Mouse (Mus musculus): ENCODE measurements around the gene Fhod1. TPM values are rescaled to one million over a fixed set of nuclear protein-coding genes. Genes with fewer than 3 reads are reported as not detected.

Fhod1 gene
- 2.1 and 2.2 TPM in 2 replicates for polyA plus RNA-seq (2016; fragmentation: Nextera tagmentation; extraction: Ambion mirVana)

GRCm38 (mm10) chr8:105347428-105348221 is at the start of gene Fhod1:
Fhod1 (minus strand) TSS chr8:105347953.
- DNase-seq (ENCODE audit: extremely low spot score, low spot score), result peak; percentile 97
- H3K4me1 ChIP-seq, result peaks cover 68% of the 10 kb centered on the region
- WGBS, result under 1% methylated on average over 53 of the region's 53 CpGs
- H3K36me3 ChIP-seq (replicated peaks), result 0 out of 2 replicates have a peak, but pooled peaks cover 4% of the 10 kb centered on the region
- no peaks in the 10 kb centered on the region for H3K9me3 ChIP-seq
- peaks cover 24% of the 10 kb centered on the region for H3K27me3 ChIP-seq (ENCODE audit: poor library complexity, severe bottlenecking)
- H3K27ac ChIP-seq, result peak within 1 kb of the TSS; percentile 91
- peak within 1 kb of the TSS; percentile 83 for H3K4me3 ChIP-seq

GRCm38 (mm10) chr8:105393915-105394314 is 46.2 kb upstream of the Fhod1 start:
- Histone ChIP-seq H3K36me3 (replicated peaks) (no peaks in the 10 kb centered on the region), H3K27ac (no peak overlapping the region)

GRCm38 (mm10) chr8:105393089-105393787 is 45.5 kb upstream of the Fhod1 start:
- H3K4me3 ChIP-seq, result no peak overlapping the region
- 91% methylated on average over 12 of the region's 12 CpGs for WGBS

More at GRCm38 (mm10) chr8:105393915-105394314, 46.2 kb upstream of the Fhod1 start:
- Histone ChIP-seq H3K4me3 (no peak overlapping the region), H3K4me1 (peaks cover 5% of the 10 kb centered on the region), H3K27me3 (ENCODE audit: poor library complexity, severe bottlenecking) (no peaks in the 10 kb centered on the region), H3K9me3 (no peaks in the 10 kb centered on the region)
- 71% methylated on average over 7 of the region's 7 CpGs for WGBS
- DNase-seq (ENCODE audit: extremely low spot score, low spot score), result no peak

GRCm38 (mm10) chr8:105389096-105389495 is 41.3 kb upstream of the Fhod1 start:
- Histone ChIP-seq H3K27me3 (ENCODE audit: poor library complexity, severe bottlenecking) (no peaks in the 10 kb centered on the region), H3K9me3 (no peaks in the 10 kb centered on the region), H3K36me3 (replicated peaks) (no peaks in the 10 kb centered on the region), H3K27ac (no peak overlapping the region), H3K4me1 (peaks cover 9% of the 10 kb centered on the region), H3K4me3 (no peak overlapping the region)
- WGBS, result 89% methylated on average over 6 of the region's 6 CpGs
- no peak for DNase-seq (ENCODE audit: extremely low spot score, low spot score)

More at GRCm38 (mm10) chr8:105393089-105393787, 45.5 kb upstream of the Fhod1 start:
- H3K9me3 ChIP-seq, result no peaks in the 10 kb centered on the region
- no peaks in the 10 kb centered on the region for H3K36me3 ChIP-seq (replicated peaks)
- no peaks in the 10 kb centered on the region for H3K27me3 ChIP-seq (ENCODE audit: poor library complexity, severe bottlenecking)
- no peak for DNase-seq (ENCODE audit: extremely low spot score, low spot score)
- no peak overlapping the region for H3K27ac ChIP-seq
- peaks cover 5% of the 10 kb centered on the region for H3K4me1 ChIP-seq

GRCm38 (mm10) chr8:105387151-105387550 is 39.4 kb upstream of the Fhod1 start:
- no peaks in the 10 kb centered on the region for H3K9me3 ChIP-seq
- no peak for DNase-seq (ENCODE audit: extremely low spot score, low spot score)
- no peaks in the 10 kb centered on the region for H3K36me3 ChIP-seq (replicated peaks)
- 87% methylated on average over 1 of the region's 1 CpGs for WGBS
- no peak overlapping the region for H3K27ac ChIP-seq
- H3K27me3 ChIP-seq (ENCODE audit: poor library complexity, severe bottlenecking), result no peaks in the 10 kb centered on the region
- no peak overlapping the region for H3K4me3 ChIP-seq
- H3K4me1 ChIP-seq, result peaks cover 5% of the 10 kb centered on the region; the same call in 1 of the 2 replicates

GRCm38 (mm10) chr8:105384070-105384469 is 36.3 kb upstream of the Fhod1 start:
- no peak overlapping the region for H3K4me3 ChIP-seq
- H3K36me3 ChIP-seq (replicated peaks), result no peaks in the 10 kb centered on the region
- no peak overlapping the region for H3K27ac ChIP-seq
- 97% methylated on average over 2 of the region's 2 CpGs for WGBS
- peaks cover 5% of the 10 kb centered on the region; the same call in 1 of the 2 replicates for H3K4me1 ChIP-seq
- H3K27me3 ChIP-seq (ENCODE audit: poor library complexity, severe bottlenecking), result no peaks in the 10 kb centered on the region
- DNase-seq (ENCODE audit: extremely low spot score, low spot score), result no peak
- H3K9me3 ChIP-seq, result no peaks in the 10 kb centered on the region

- no peak overlapping the region for H3K27ac ChIP-seq
- 90% methylated on average over 12 of the region's 12 CpGs for WGBS
- H3K4me3 ChIP-seq, result no peak overlapping the region
- H3K27me3 ChIP-seq (ENCODE audit: poor library complexity, severe bottlenecking), result no peaks in the 10 kb centered on the region
- no peaks in the 10 kb centered on the region for H3K9me3 ChIP-seq
- peaks cover 5% of the 10 kb centered on the region; the same call in 1 of the 2 replicates for H3K4me1 ChIP-seq
- DNase-seq (ENCODE audit: extremely low spot score, low spot score), result no peak
- no peaks in the 10 kb centered on the region for H3K36me3 ChIP-seq (replicated peaks)
Measured at GRCm38 (mm10) chr8:105380308-105380707, 32.6 kb upstream of the Fhod1 start.

GRCm38 (mm10) chr8:105378673-105379072 is 30.9 kb upstream of the Fhod1 start:
- Histone ChIP-seq H3K9me3 (peaks cover 4% of the 10 kb centered on the region; the same call in 1 of the 2 replicates), H3K27me3 (ENCODE audit: poor library complexity, severe bottlenecking) (peaks cover 4% of the 10 kb centered on the region; the same call in 1 of the 2 replicates), H3K4me3 (no peak overlapping the region), H3K4me1 (peaks cover 15% of the 10 kb centered on the region), H3K27ac (peak overlapping the region; percentile 37; the same call in 1 of the 2 replicates), H3K36me3 (replicated peaks) (no peaks in the 10 kb centered on the region)
- 86% methylated on average over 19 of the region's 19 CpGs for WGBS
- DNase-seq (ENCODE audit: extremely low spot score, low spot score), result no peak

- Histone ChIP-seq H3K27ac (peak overlapping the region; percentile 9; the same call in 1 of the 2 replicates), H3K4me3 (peak overlapping the region; percentile 41)
- DNase-seq (ENCODE audit: extremely low spot score, low spot score), result peak; percentile 36
Measured at GRCm38 (mm10) chr8:105374513-105374966, 26.8 kb upstream of the Fhod1 start.

GRCm38 (mm10) chr8:105373032-105373431 is 25.3 kb upstream of the Fhod1 start, which contains the start of gene Plekhg4:
Plekhg4 (plus strand) TSS chr8:105373274.
- H3K36me3 ChIP-seq (replicated peaks), result peaks cover 24% of the 10 kb centered on the region
- DNase-seq (ENCODE audit: extremely low spot score, low spot score), result no peak
- H3K27me3 ChIP-seq (ENCODE audit: poor library complexity, severe bottlenecking), result peaks cover 15% of the 10 kb centered on the region; the same call in 1 of the 2 replicates
- H3K4me1 ChIP-seq, result peaks cover 19% of the 10 kb centered on the region
- H3K27ac ChIP-seq, result no peak within 1 kb of the TSS
- H3K4me3 ChIP-seq, result no peak within 1 kb of the TSS
- peaks cover 4% of the 10 kb centered on the region; the same call in 1 of the 2 replicates for H3K9me3 ChIP-seq
- 71% methylated on average over 2 of the region's 2 CpGs for WGBS

More at GRCm38 (mm10) chr8:105374513-105374966, 26.8 kb upstream of the Fhod1 start:
- Histone ChIP-seq H3K27me3 (ENCODE audit: poor library complexity, severe bottlenecking) (peaks cover 15% of the 10 kb centered on the region; the same call in 1 of the 2 replicates), H3K4me1 (peaks cover 15% of the 10 kb centered on the region), H3K9me3 (peaks cover 4% of the 10 kb centered on the region; the same call in 1 of the 2 replicates), H3K36me3 (replicated peaks) (peaks cover 9% of the 10 kb centered on the region)
- 29% methylated on average over 33 of the region's 33 CpGs for WGBS

- DNase-seq (ENCODE audit: extremely low spot score, low spot score), result no peak
- H3K9me3 ChIP-seq, result peaks cover 4% of the 10 kb centered on the region; the same call in 1 of the 2 replicates
- WGBS, result 79% methylated on average over 9 of the region's 9 CpGs
- peaks cover 19% of the 10 kb centered on the region for H3K4me1 ChIP-seq
- H3K27ac ChIP-seq, result no peak overlapping the region
- H3K27me3 ChIP-seq (ENCODE audit: poor library complexity, severe bottlenecking), result peaks cover 15% of the 10 kb centered on the region; the same call in 1 of the 2 replicates
- H3K4me3 ChIP-seq, result no peak overlapping the region
- H3K36me3 ChIP-seq (replicated peaks), result peaks cover 30% of the 10 kb centered on the region
Measured at GRCm38 (mm10) chr8:105372473-105372872, 24.7 kb upstream of the Fhod1 start.

- WGBS, result 74% methylated on average over 2 of the region's 2 CpGs
- H3K36me3 ChIP-seq (replicated peaks), result peaks cover 75% of the 10 kb centered on the region
- no peak overlapping the region for H3K27ac ChIP-seq
Measured at GRCm38 (mm10) chr8:105367107-105367506, 19.4 kb upstream of the Fhod1 start.

More at GRCm38 (mm10) chr8:105367107-105367506, 19.4 kb upstream of the Fhod1 start:
- no peak for DNase-seq (ENCODE audit: extremely low spot score, low spot score)
- Histone ChIP-seq H3K4me3 (no peak overlapping the region), H3K9me3 (no peaks in the 10 kb centered on the region), H3K4me1 (peaks cover 5% of the 10 kb centered on the region; the same call in 1 of the 2 replicates), H3K27me3 (ENCODE audit: poor library complexity, severe bottlenecking) (no peaks in the 10 kb centered on the region)
